In the genomic region with DNA sequence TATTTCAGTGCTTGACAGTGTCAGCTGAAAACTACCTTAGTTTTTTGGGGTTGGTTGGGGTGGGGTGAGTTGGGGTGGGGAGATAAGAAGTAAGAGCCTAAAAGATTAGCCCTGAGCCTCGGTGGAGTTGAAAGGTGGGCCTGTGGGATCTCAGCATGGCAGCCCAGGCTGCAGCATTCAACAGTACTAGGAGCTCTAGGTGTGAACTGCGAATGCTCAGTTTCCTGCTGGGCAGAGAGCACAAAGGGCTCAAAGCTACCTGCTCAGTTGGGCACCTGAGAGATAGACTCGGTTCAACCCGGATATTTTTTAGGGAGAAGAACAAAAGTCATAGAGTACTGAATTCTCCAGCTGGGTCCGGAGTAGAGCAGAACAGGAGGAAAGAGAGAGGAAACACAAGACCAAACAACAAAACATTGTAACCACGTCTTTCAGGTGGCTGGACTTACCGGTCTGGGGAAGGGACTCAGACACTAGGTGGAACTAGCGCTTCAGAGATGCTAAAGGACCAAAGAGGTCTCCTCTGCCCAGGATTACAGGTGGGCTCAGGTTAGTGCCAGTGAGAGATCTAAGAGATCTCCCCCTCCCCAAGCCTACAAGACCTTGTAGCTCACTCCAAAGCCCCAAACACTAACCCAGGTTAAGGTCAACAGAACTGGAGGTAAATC, we compare ENCODE assay signal across 9 mouse cellular contexts. TPM values are rescaled to one million over a fixed set of nuclear protein-coding genes. Genes with fewer than 3 reads are reported as not detected.
A peak's percentile ranks its signal among the peaks of the same experiment; 100 is the strongest.
DNase-seq lines count a peak whose midpoint lies in the region; ATAC-seq and TF ChIP-seq lines count a peak whose summit lies in the region.
"Had no signal": no experiment of that assay in that cellular context is flagged by ENCODE, and none has a peak within 500 bp of the region (broad histone marks: within the 10 kb centered on the region; RNA-seq: fewer than 3 reads in every experiment).

No protein-coding gene starts in this region.

- no peak overlapping the region for H3K4me3 ChIP-seq in lung, embryonic 15.5 days
- H3K4me3 ChIP-seq in intestine, embryonic 16.5 days (ENCODE audit: low read length), result no peak overlapping the region; the same call in 1 of the 2 replicates
- H3K4me3 ChIP-seq in stomach, embryonic 15.5 days (replicated peaks), result peak overlapping the region; percentile 42; the same call in 1 of the 2 replicates
- no peak overlapping the region for H3K4me3 ChIP-seq in thymus, adult 2 months (ENCODE audit: control insufficient read depth, insufficient read depth, low read length)

- H3K27ac ChIP-seq in lung, embryonic 15.5 days, result no peak overlapping the region
- no peak overlapping the region for H3K27ac ChIP-seq in intestine, embryonic 16.5 days (ENCODE audit: low read length)
- H3K27ac ChIP-seq in stomach, embryonic 15.5 days, result no peak overlapping the region
- H3K27ac ChIP-seq in thymus, adult 2 months (ENCODE audit: control insufficient read depth, insufficient read depth, low read length), result no peak overlapping the region

- no peak overlapping the region for H3K9ac ChIP-seq in lung, embryonic 15.5 days
- no peak overlapping the region for H3K9ac ChIP-seq in intestine, embryonic 16.5 days (ENCODE audit: low read depth, low read length)
- H3K9ac ChIP-seq in stomach, embryonic 15.5 days, result no peak overlapping the region

- H3K27me3 ChIP-seq in lung, embryonic 15.5 days, result peaks cover 4% of the 10 kb centered on the region; the same call in 1 of the 2 replicates
- no peaks in the 10 kb centered on the region for H3K27me3 ChIP-seq in intestine, embryonic 16.5 days (replicated peaks; ENCODE audit: control insufficient read depth, insufficient read depth, low read length)
- H3K27me3 ChIP-seq in stomach, embryonic 15.5 days (replicated peaks), result 0 out of 2 replicates have a peak, but pooled peaks cover 7% of the 10 kb centered on the region
- H3K27me3 ChIP-seq in thymus, adult 2 months (ENCODE audit: control insufficient read depth, insufficient read depth, low read length), result no peaks in the 10 kb centered on the region

- DNase-seq in adrenal gland, adult 2 months, result peak; percentile 4
- DNase-seq in adrenal gland, adult 18-20 months (ENCODE audit: low spot score in 2 of 2), result no peak
- DNase-seq in lung, postnatal 14 days, result no peak
- no peak for DNase-seq in testis, postnatal 14 days (ENCODE audit: low spot score)
- no peak for DNase-seq in thymus, adult 2 months
- DNase-seq: kidney, adult 8-10 months had no signal

- 13% methylated on average over 8 of the region's 8 CpGs for WGBS in lung, embryonic 15.5 days
- 13% methylated on average over 8 of the region's 8 CpGs for WGBS in intestine, embryonic 16.5 days
- 17% methylated on average over 8 of the region's 8 CpGs for WGBS in stomach, embryonic 15.5 days
- WGBS in thymus, adult 2 months, result 12% methylated on average over 8 of the region's 8 CpGs

- ATAC-seq in lung, embryonic 15.5 days (ENCODE audit: borderline replicate concordance, extremely low read depth, low FRiP score, low TSS enrichment), result no peak
- no peak for ATAC-seq in intestine, embryonic 16.5 days
- no peak for ATAC-seq in stomach, embryonic 15.5 days (ENCODE audit: insufficient read depth, low FRiP score, low read depth)

- no peaks in the 10 kb centered on the region for H3K36me3 ChIP-seq in lung, embryonic 15.5 days
- no peaks in the 10 kb centered on the region for H3K36me3 ChIP-seq in intestine, embryonic 16.5 days (ENCODE audit: control insufficient read depth, insufficient read depth, low read length)
- H3K36me3 ChIP-seq in stomach, embryonic 15.5 days, result no peaks in the 10 kb centered on the region
- H3K36me3 ChIP-seq in thymus, adult 2 months (ENCODE audit: control insufficient read depth, insufficient read depth, low read length), result no peaks in the 10 kb centered on the region

- no peaks in the 10 kb centered on the region for H3K9me3 ChIP-seq in lung, embryonic 15.5 days
- no peaks in the 10 kb centered on the region for H3K9me3 ChIP-seq in intestine, embryonic 16.5 days (ENCODE audit: control insufficient read depth, low read length)
- H3K9me3 ChIP-seq in stomach, embryonic 15.5 days, result no peaks in the 10 kb centered on the region

- TF ChIP-seq POLR2A in thymus, adult 2 months (IDR thresholded peaks at IDR 0.05; ENCODE audit: control insufficient read depth, extremely low read depth, insufficient read depth, low read length, poor library complexity), result no peak

- TF ChIP-seq CTCF in thymus, adult 2 months (IDR thresholded peaks at IDR 0.05; ENCODE audit: borderline replicate concordance, control insufficient read depth, extremely low read depth, insufficient read depth, low read length, poor library complexity), result no peak

- H3K4me2 ChIP-seq in lung, embryonic 15.5 days, result peak overlapping the region; percentile 80; the same call in 1 of the 2 replicates
- H3K4me2 ChIP-seq in intestine, embryonic 16.5 days (ENCODE audit: low read depth, low read length), result peak overlapping the region; percentile 51; the same call in 1 of the 2 replicates
- peak overlapping the region; percentile 76 for H3K4me2 ChIP-seq in stomach, embryonic 15.5 days

- peaks cover 9% of the 10 kb centered on the region; the same call in 1 of the 2 replicates for H3K4me1 ChIP-seq in lung, embryonic 15.5 days
- no peaks in the 10 kb centered on the region; the same call in 1 of the 2 replicates for H3K4me1 ChIP-seq in intestine, embryonic 16.5 days (ENCODE audit: control insufficient read depth, insufficient read depth, low read length)
- H3K4me1 ChIP-seq in stomach, embryonic 15.5 days, result no peaks in the 10 kb centered on the region
- H3K4me1 ChIP-seq in thymus, adult 2 months (replicated peaks; ENCODE audit: control insufficient read depth, insufficient read depth, low read length), result no peaks in the 10 kb centered on the region

RNA-seq across cellular contexts. Expression of gene Sphkap, which starts 1.0 kb away (rescaled TPM):
- 1 to 10 TPM; 5.8 to 6.6 TPM for total RNA-seq in adrenal gland, adult 2 months (2021)
- polyA plus RNA-seq in adrenal gland, adult 2 months (2012; rRNA removed), result 2.0 and 4.2 TPM in 2 replicates
- total RNA-seq in adrenal gland, adult 18-20 months (2021), result 1 to 10 TPM; 8.2 to 8.6 TPM
- polyA plus RNA-seq in lung, embryonic 15.5 days (2015; fragmentation: Nextera tagmentation; extraction: Ambion mirVana), result 0.68 and 1.8 TPM in 2 replicates
- 0.72 and 1.0 TPM in 2 replicates for polyA plus RNA-seq in intestine, embryonic 16.5 days (2015; fragmentation: Nextera tagmentation; extraction: Ambion mirVana)
- polyA plus RNA-seq in stomach, embryonic 15.5 days (2015; fragmentation: Nextera tagmentation; extraction: Ambion mirVana), result 1.4 and 2.3 TPM in 2 replicates
- polyA plus RNA-seq in thymus, adult 2 months (2012; rRNA removed), result 0.06 and 0.13 TPM in 2 replicates
